Mouse (Mus musculus) erythroblast, embryonic 14.5 days (primary cell): Measurements from ENCODE around the gene Gprasp2. TPM values are rescaled to one million over a fixed set of nuclear protein-coding genes. Genes with fewer than 3 reads are reported as not detected.
A peak's percentile ranks its signal among the peaks of the same experiment; 100 is the strongest.
"Not testable (repeated sequence)": the region's sequence is repeated elsewhere in the genome, so short reads cannot be mapped to it uniquely, and the experiment has no call there.

Experiments used
- H3K27me3 ChIP-seq: 2 replicates; pipeline ENCODE4 v1.6.1; 2012; ENCODE audit warnings: inconsistent platforms; ENCODE audit not compliant: control insufficient read depth
- H3K36me3 ChIP-seq: 2 replicates; pipeline ENCODE4 v1.6.1; 2012; ENCODE audit warnings: mild to moderate bottlenecking, inconsistent platforms; ENCODE audit not compliant: control insufficient read depth
- H3K4me1 ChIP-seq: 2 replicates; pipeline ENCODE4 v1.6.1; 2012; ENCODE audit warnings: inconsistent platforms; ENCODE audit not compliant: control insufficient read depth
- H3K4me3 ChIP-seq: replicated peaks from 2 replicates; pipeline ENCODE3; 2012; ENCODE audit warnings: moderate library complexity, mild to moderate bottlenecking, inconsistent platforms
- H3K9me3 ChIP-seq: 2 replicates; pipeline ENCODE4 v1.6.1; 2012; ENCODE audit warnings: low read length, inconsistent platforms, mixed read lengths; ENCODE audit not compliant: control insufficient read depth
- GATA1 ChIP-seq: IDR thresholded peaks from 2 replicates; pipeline ENCODE4 v1.6.1; 2012; ENCODE audit warnings: low read length, inconsistent platforms, mixed read lengths
- TAL1 ChIP-seq: IDR thresholded peaks from 3 replicates; pipeline ENCODE4 v1.6.1; 2012; ENCODE audit warnings: low read length, inconsistent platforms, mixed read lengths
- polyA plus RNA-seq: library from polyadenylated mRNA; stranded (reverse); fragments of >175 nt; gene quantifications from 2 replicates; pipeline ENCODE4 v1.2.3, GENCODE M21; 2012

Gene Gprasp2
- polyA plus RNA-seq, 1 experiment = 0.23 TPM

DNA sequence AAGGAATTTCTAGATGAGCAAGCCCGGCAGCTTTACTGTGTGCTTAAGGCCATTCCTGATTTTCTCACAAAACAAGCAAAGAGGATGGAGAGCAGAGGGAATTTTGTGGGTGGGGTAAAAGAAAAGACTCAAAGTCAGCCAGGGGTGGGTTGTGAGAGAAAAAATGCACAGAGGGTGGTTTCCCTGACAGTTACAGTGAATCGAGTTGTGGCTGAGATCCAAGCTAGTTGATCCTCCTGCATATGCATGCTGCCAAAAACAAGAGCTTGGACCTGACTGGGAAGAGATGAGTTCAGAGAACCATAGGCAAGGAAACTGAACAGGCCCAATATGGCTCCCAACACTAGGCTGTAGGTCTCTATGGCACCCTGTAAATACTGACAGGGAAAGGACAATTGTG lies 938 bp upstream of the Gprasp2 start:
- no peaks in the 10 kb centered on the region for H3K36me3 ChIP-seq

DNA sequence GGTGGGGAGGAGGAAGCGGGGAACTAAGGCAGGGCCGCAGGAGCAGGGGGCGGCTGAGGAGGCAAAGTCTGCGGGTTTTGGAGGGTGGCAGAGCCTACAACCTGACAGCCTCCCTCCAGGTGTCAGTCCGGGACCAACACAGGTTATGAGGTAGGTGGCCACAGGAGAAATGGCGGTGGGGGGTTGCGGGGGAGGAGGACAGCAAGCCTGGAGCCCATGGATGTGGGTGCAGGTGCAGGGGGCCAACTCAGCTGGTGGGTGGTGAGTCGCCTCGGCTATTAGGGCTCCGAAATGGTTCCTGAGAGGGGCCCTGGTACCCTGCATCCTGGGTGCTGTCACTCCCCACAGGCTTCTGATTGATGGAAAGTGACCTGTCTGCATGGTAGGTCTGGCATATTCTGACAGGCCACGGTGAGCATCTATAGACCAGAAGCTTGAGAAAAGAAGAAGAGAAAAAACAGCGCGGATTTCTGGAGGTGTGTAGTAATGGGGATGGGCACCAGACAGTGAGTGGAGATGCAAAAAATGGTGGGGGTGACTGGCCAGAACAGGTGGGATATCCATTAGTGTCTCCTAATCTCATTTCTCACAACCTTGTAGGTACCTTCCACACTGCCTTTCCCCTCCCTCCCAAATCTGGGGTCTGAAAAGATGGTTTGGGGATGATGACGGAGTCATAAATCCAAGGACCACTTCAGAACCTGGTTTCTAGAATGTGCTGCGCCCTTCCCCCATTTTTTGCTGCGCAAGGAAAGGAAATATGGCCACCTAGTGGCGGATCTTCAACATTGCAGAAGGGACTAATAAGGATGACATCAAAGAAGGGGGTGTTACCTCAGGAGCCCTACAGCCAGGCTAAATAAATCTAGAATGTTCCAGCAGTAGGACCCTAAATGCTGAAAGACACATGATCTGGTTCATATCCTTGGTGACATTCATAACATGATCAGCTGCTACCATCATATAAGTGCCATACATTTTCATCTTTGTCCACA lies 860 bp downstream of the Gprasp2 start:
- H3K4me3 ChIP-seq, H3K27me3 ChIP-seq, H3K9me3 ChIP-seq, H3K4me1 ChIP-seq, H3K36me3 ChIP-seq: not testable (repeated sequence)

More for the DNA sequence above, 938 bp upstream of the Gprasp2 start:
- Histone ChIP-seq H3K9me3 (no peaks in the 10 kb centered on the region), H3K27me3 (0 out of 2 replicates have a peak, but pooled peaks cover 2% of the 10 kb centered on the region), H3K4me3 (no peak overlapping the region), H3K4me1 (peaks cover 2% of the 10 kb centered on the region; the same call in 1 of the 2 replicates)
- no peak for TF ChIP-seq TAL1
- TF ChIP-seq GATA1 = no peak

DNA sequence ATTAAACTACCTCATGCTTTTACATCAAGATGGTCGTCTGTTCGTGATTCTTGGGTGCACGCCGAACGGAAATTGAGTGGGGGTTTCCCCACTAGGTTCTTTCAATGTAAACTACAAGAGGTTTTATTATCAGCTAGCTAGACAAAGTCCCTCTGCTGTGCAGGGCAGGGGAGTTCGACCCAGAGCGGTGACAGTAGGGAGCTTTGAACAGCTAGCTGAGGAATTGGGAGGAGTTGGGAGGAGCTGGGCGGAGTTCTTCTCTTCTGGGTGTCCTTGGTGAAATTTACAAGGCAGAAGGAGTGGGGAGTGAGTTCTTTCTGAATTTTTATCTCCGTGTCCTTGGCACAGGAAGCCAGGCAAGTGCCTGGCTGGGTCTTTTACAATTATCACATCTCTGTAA lies 28.0 kb downstream of the Gprasp2 start:
- not testable (repeated sequence) for H3K36me3 ChIP-seq, H3K4me3 ChIP-seq, H3K4me1 ChIP-seq, H3K27me3 ChIP-seq, H3K9me3 ChIP-seq

DNA sequence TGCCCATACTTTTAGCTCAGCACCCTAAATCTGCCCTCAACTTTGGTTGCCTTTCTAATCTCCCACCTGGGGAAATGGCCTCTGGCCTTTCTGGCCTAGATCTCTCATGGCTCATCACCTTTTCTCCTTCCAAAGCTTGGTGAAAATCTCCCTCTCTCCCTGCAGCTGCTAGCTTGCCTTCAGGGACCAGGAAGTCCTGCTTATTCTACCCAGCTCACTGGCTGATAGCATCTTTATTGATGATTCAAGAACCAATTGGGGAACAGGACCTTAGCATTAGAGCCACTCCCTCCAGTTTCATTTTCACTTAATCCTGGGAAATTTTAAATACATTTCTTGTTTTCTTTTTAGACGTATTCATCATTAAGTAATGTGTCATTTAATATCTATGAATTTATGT lies 37.8 kb downstream of the Gprasp2 start:
- Histone ChIP-seq H3K36me3 (no peaks in the 10 kb centered on the region), H3K27me3 (no peaks in the 10 kb centered on the region), H3K4me3 (no peak overlapping the region), H3K4me1 (no peaks in the 10 kb centered on the region), H3K9me3 (no peaks in the 10 kb centered on the region)
- TF ChIP-seq GATA1 = no peak
- TF ChIP-seq TAL1 = no peak

DNA sequence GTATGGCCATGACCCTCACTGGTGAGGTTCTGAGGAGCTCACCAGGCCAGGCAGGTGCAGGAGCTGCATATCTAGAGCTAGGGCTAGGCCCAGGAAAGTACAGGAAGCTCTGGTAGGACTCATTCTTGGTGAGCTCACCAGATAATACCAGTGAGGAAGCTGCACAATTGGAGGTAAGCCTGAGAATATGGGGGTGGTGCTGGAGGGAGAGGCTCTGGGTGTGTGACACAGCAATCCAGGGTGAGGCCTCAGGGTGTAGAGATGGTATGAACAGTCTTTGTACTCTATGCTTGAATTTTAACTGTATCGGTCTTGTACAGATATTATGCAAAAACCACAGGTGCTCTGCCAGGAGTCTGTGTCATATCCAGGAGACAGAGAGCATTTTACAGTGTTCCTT lies 40.8 kb downstream of the Gprasp2 start:
- no peak overlapping the region for H3K4me3 ChIP-seq
- no peaks in the 10 kb centered on the region for H3K27me3 ChIP-seq
- H3K36me3 ChIP-seq = no peaks in the 10 kb centered on the region
- no peaks in the 10 kb centered on the region for H3K9me3 ChIP-seq
- TF ChIP-seq TAL1 (no peak), GATA1 (no peak)
- no peaks in the 10 kb centered on the region for H3K4me1 ChIP-seq

DNA sequence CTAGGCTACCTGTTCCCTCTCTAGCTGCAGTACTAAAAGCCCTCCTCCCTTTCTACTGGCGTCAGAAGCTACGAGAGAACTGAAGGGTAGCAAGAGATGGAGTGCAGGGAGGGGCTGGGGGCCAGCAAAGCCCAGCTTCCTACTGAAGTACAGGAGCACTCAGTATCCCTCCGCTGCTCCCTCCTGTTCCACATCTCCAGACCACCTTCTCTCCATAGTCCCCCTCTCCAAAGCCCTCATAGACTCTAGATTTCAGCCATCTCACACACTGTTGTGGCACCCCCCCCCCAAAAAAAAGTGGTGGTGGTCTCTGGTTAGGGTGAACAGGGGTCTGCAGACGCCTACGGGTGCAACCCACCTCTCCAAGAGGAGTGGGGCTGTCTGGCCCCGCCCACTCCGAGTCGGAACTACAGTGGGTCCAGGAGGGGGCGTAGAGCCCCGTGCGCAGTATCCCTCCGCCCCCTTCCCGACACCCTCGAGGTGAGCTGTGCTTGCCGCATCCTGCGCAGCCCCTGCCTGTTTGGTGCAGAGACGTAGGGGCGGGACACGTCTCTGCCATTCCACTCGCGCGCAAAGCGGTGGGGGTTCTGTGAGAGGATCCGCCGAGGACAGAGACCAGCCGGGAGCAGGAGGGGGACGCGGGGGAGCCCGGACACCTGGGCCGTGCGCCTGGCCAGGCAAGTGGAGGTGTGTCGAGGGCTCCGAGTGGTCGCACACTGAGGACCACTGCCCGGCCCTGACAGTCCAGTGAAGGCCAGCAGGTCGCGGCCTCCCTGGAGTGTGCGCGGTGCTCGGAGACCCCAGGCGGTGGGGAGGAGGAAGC lies 46.8 kb downstream of the Gprasp2 start:
- Histone ChIP-seq H3K4me3 (peak overlapping the region; percentile 66), H3K36me3 (no peaks in the 10 kb centered on the region), H3K4me1 (peaks cover 6% of the 10 kb centered on the region; the same call in 1 of the 2 replicates), H3K9me3 (no peaks in the 10 kb centered on the region), H3K27me3 (no peaks in the 10 kb centered on the region; the same call in 1 of the 2 replicates)
- TF ChIP-seq GATA1 (no peak), TAL1 (no peak)

DNA sequence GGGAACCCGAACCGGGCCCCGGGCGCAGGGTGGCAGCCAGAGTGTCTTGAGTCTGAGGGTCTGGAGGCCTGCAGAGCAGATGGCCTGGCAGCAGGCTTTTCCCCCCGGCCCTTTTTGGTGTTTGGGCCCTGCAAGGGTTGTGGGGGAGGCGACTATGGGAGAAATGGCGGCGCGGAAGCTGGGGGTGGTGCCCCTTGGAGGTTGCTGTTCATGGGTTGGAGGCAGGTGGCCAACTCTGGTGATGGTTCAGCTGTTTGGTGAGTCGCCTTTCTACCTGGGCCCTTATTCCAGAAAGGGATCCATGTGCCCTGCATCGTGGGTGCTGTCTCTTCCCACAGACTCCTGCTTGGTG lies 47.4 kb downstream of the Gprasp2 start:
- Histone ChIP-seq H3K9me3 (no peaks in the 10 kb centered on the region), H3K4me1 (peaks cover 6% of the 10 kb centered on the region; the same call in 1 of the 2 replicates), H3K36me3 (no peaks in the 10 kb centered on the region), H3K27me3 (no peaks in the 10 kb centered on the region; the same call in 1 of the 2 replicates), H3K4me3 (peak overlapping the region; percentile 66)
- TF ChIP-seq TAL1 (no peak), GATA1 (no peak)

Other genes with a start within 250 kb of the Gprasp2 start
- not detected in 2 replicates for gene Nxf7, start 240.3 kb upstream of the Gprasp2 start, polyA plus RNA-seq
- gene Prame, start 211.3 kb upstream of the Gprasp2 start, polyA plus RNA-seq = not detected in 2 replicates
- not detected in 2 replicates for gene Tcp11x2, start 145.2 kb upstream of the Gprasp2 start, polyA plus RNA-seq
- gene Tmsb15a, start 113.8 kb upstream of the Gprasp2 start, polyA plus RNA-seq = not detected in 2 replicates
- gene Armcx5, start 96.3 kb upstream of the Gprasp2 start, polyA plus RNA-seq = 0.03 and 0.06 TPM in 2 replicates
- 0.04 and 0.54 TPM in 2 replicates for gene Gprasp1, start 96.3 kb upstream of the Gprasp2 start, polyA plus RNA-seq
- 0.13 and 0.25 TPM in 2 replicates for gene Bhlhb9, start 41.4 kb upstream of the Gprasp2 start, polyA plus RNA-seq
- gene Arxes2, start 154.8 kb downstream of the Gprasp2 start, polyA plus RNA-seq = 0.11 TPM in 1 of 2 replicates, not detected in the other
- 0.06 TPM in 1 of 2 replicates, not detected in the other for gene Arxes1, start 194.3 kb downstream of the Gprasp2 start, polyA plus RNA-seq
- 0.30 and 0.33 TPM in 2 replicates for gene Bex2, start 229.2 kb downstream of the Gprasp2 start, polyA plus RNA-seq
- 0.02 TPM in 1 of 2 replicates, not detected in the other for gene Nxf3, start 246.2 kb downstream of the Gprasp2 start, polyA plus RNA-seq